Mouse (Mus musculus) midbrain, embryonic 14.5 days (tissue): ENCODE measurements at regions not wholly inside any gene's neighbourhood (a gene's known extent, or its start where the extent isn't known, plus 50 kb on each side); places are given as distances from the start of the nearest gene placed in this dataset.

ENCODE experiments used
- ATAC-seq: fragments of 200-750 bp; cut with Nextera tagmentation; 2 replicates; pipeline ENCODE4 v1.8.0; 2017; ENCODE audit warnings: moderate number of reproducible peaks, moderate library complexity; ENCODE audit not compliant: low FRiP score, low TSS enrichment
- DNase-seq: peaks from one replicate; pipeline ENCODE4 v3.0.0-alpha.2; 2015
- H3K27ac ChIP-seq: fragments of 300-500 bp; sonication (generic); replicated peaks from 2 replicates; pipeline ENCODE4 v1.5.1; 2014; ENCODE audit warnings: mild to moderate bottlenecking, low read depth, low read length, moderate library complexity
- H3K27me3 ChIP-seq: fragments of 300-500 bp; sonication (generic); 2 replicates; pipeline ENCODE4 v1.6.1; 2014; ENCODE audit warnings: low read length, control low read depth, mixed read lengths; ENCODE audit not compliant: control insufficient read depth, insufficient read depth
- H3K36me3 ChIP-seq: fragments of 300-500 bp; sonication (generic); 2 replicates; pipeline ENCODE4 v1.6.1; 2014; ENCODE audit warnings: low read length, control low read depth; ENCODE audit not compliant: control insufficient read depth, insufficient read depth
- H3K4me1 ChIP-seq: fragments of 300-500 bp; sonication (generic); 2 replicates; pipeline ENCODE4 v1.6.1; 2014; ENCODE audit warnings: mild to moderate bottlenecking, antibody characterized with exemption, low read length, control low read depth; ENCODE audit not compliant: control insufficient read depth, insufficient read depth
- H3K4me2 ChIP-seq: fragments of 300-500 bp; sonication (generic); 2 replicates; pipeline ENCODE4 v1.6.1; 2014; ENCODE audit warnings: mild to moderate bottlenecking, low read length, moderate library complexity
- H3K4me3 ChIP-seq: fragments of 300-500 bp; sonication (generic); replicated peaks from 2 replicates; pipeline ENCODE4 v1.5.1; 2014; ENCODE audit warnings: low read depth, low read length
- H3K9ac ChIP-seq: fragments of 300-500 bp; sonication (generic); replicated peaks from 2 replicates; pipeline ENCODE4 v1.6.1; 2014; ENCODE audit warnings: mild to moderate bottlenecking, low read length, moderate library complexity
- H3K9me3 ChIP-seq: fragments of 300-500 bp; sonication (generic); 2 replicates; pipeline ENCODE4 v1.6.1; 2016; ENCODE audit warnings: low read length, control low read depth, mixed read lengths; ENCODE audit not compliant: control insufficient read depth
- WGBS: fragments of 180-500 bp; shearing (Covaris S2); extraction: QIAGEN DNeasy Blood & Tissue Kit; methylation state at CpG from one replicate; pipeline ENCODE4 v1.1.7; 2014; 5-methylcytosine and 5-hydroxymethylcytosine counted together

GRCm38 (mm10) chr15:5708454-5708853 is 464.5 kb upstream of the Ptger4 start:
- no peaks in the 10 kb centered on the region for H3K36me3 ChIP-seq
- ATAC-seq = no peak
- no peaks in the 10 kb centered on the region for H3K4me1 ChIP-seq
- no peaks in the 10 kb centered on the region for H3K9me3 ChIP-seq
- no peak overlapping the region for H3K27ac ChIP-seq
- no peak overlapping the region for H3K4me3 ChIP-seq
- no peak for DNase-seq
- H3K9ac ChIP-seq = no peak overlapping the region
- no peaks in the 10 kb centered on the region for H3K27me3 ChIP-seq
- no peak overlapping the region for H3K4me2 ChIP-seq
- 92% methylated on average over 5 of the region's 5 CpGs for WGBS

GRCm38 (mm10) chr15:5740658-5741057 is 496.7 kb upstream of the Ptger4 start:
- Histone ChIP-seq H3K9me3 (no peaks in the 10 kb centered on the region), H3K27ac (no peak overlapping the region), H3K4me2 (no peak overlapping the region), H3K4me1 (no peaks in the 10 kb centered on the region), H3K4me3 (no peak overlapping the region), H3K9ac (no peak overlapping the region), H3K27me3 (no peaks in the 10 kb centered on the region), H3K36me3 (no peaks in the 10 kb centered on the region)
- DNase-seq (peak; percentile 4), ATAC-seq (no peak)
- WGBS = 35% methylated on average over 1 of the region's 1 CpGs

- Histone ChIP-seq H3K9ac (no peak overlapping the region), H3K27me3 (no peaks in the 10 kb centered on the region), H3K36me3 (no peaks in the 10 kb centered on the region), H3K4me3 (no peak overlapping the region), H3K9me3 (no peaks in the 10 kb centered on the region), H3K4me1 (no peaks in the 10 kb centered on the region), H3K27ac (no peak overlapping the region), H3K4me2 (no peak overlapping the region)
- DNase-seq = no peak
- ATAC-seq = no peak
- 89% methylated on average over 5 of the region's 5 CpGs for WGBS
Measured at GRCm38 (mm10) chr15:5743893-5744292, 499.9 kb upstream of the Ptger4 start.

GRCm38 (mm10) chr15:5758690-5759089 is 514.7 kb upstream of the Ptger4 start:
- H3K4me1 ChIP-seq = no peaks in the 10 kb centered on the region
- H3K4me3 ChIP-seq = no peak overlapping the region
- WGBS = 88% methylated on average over 2 of the region's 2 CpGs
- DNase-seq = no peak
- no peak overlapping the region for H3K27ac ChIP-seq
- ATAC-seq = no peak
- no peak overlapping the region for H3K9ac ChIP-seq
- no peak overlapping the region for H3K4me2 ChIP-seq
- H3K9me3 ChIP-seq = no peaks in the 10 kb centered on the region
- H3K27me3 ChIP-seq = no peaks in the 10 kb centered on the region
- no peaks in the 10 kb centered on the region for H3K36me3 ChIP-seq

- no peak overlapping the region for H3K4me2 ChIP-seq
- no peaks in the 10 kb centered on the region for H3K27me3 ChIP-seq
- H3K9ac ChIP-seq = no peak overlapping the region
- no peaks in the 10 kb centered on the region for H3K36me3 ChIP-seq
- H3K27ac ChIP-seq = no peak overlapping the region
- no peaks in the 10 kb centered on the region for H3K4me1 ChIP-seq
- ATAC-seq = no peak
- DNase-seq = no peak
- no peaks in the 10 kb centered on the region for H3K9me3 ChIP-seq
- WGBS = 94% methylated on average over 4 of the region's 4 CpGs
- no peak overlapping the region for H3K4me3 ChIP-seq
Measured at GRCm38 (mm10) chr15:5762216-5762615, 518.2 kb upstream of the Ptger4 start.

GRCm38 (mm10) chr15:5777074-5777473 is 522.5 kb upstream of the Dab2 start:
- ATAC-seq = no peak
- Histone ChIP-seq H3K27me3 (no peaks in the 10 kb centered on the region), H3K4me1 (no peaks in the 10 kb centered on the region), H3K27ac (no peak overlapping the region), H3K4me3 (no peak overlapping the region), H3K9ac (no peak overlapping the region), H3K36me3 (no peaks in the 10 kb centered on the region), H3K4me2 (no peak overlapping the region), H3K9me3 (no peaks in the 10 kb centered on the region)
- WGBS = 87% methylated on average over 4 of the region's 4 CpGs
- DNase-seq = no peak

- no peak overlapping the region for H3K4me2 ChIP-seq
- no peak for DNase-seq
- H3K4me3 ChIP-seq = no peak overlapping the region
- WGBS = 96% methylated on average over 3 of the region's 3 CpGs
- ATAC-seq = no peak
- no peak overlapping the region for H3K9ac ChIP-seq
- no peaks in the 10 kb centered on the region for H3K27me3 ChIP-seq
- no peaks in the 10 kb centered on the region for H3K4me1 ChIP-seq
- no peaks in the 10 kb centered on the region for H3K9me3 ChIP-seq
- H3K27ac ChIP-seq = no peak overlapping the region
- no peaks in the 10 kb centered on the region for H3K36me3 ChIP-seq
Measured at GRCm38 (mm10) chr15:5799917-5800316, 499.7 kb upstream of the Dab2 start.

- H3K4me1 ChIP-seq = no peaks in the 10 kb centered on the region
- no peak overlapping the region for H3K27ac ChIP-seq
- 85% methylated on average over 9 of the region's 9 CpGs for WGBS
- ATAC-seq = 0 out of 2 replicates have a peak, but pooled peaks have one; percentile 18
- no peak for DNase-seq
- no peaks in the 10 kb centered on the region for H3K36me3 ChIP-seq
- no peaks in the 10 kb centered on the region for H3K27me3 ChIP-seq
- no peak overlapping the region for H3K9ac ChIP-seq
- no peak overlapping the region for H3K4me2 ChIP-seq
- H3K4me3 ChIP-seq = no peak overlapping the region
- H3K9me3 ChIP-seq = no peaks in the 10 kb centered on the region
Measured at GRCm38 (mm10) chr15:5811154-5811732, 488.3 kb upstream of the Dab2 start.

- no peak overlapping the region for H3K4me3 ChIP-seq
- DNase-seq = no peak
- no peak for ATAC-seq
- H3K36me3 ChIP-seq = no peaks in the 10 kb centered on the region
- no peak overlapping the region for H3K27ac ChIP-seq
- no peaks in the 10 kb centered on the region for H3K9me3 ChIP-seq
- H3K27me3 ChIP-seq = no peaks in the 10 kb centered on the region
- no peak overlapping the region for H3K9ac ChIP-seq
- WGBS = 83% methylated on average over 1 of the region's 1 CpGs
- no peaks in the 10 kb centered on the region for H3K4me1 ChIP-seq
- H3K4me2 ChIP-seq = no peak overlapping the region
Measured at GRCm38 (mm10) chr15:5811958-5812357, 487.6 kb upstream of the Dab2 start.
